Mouse (Mus musculus) forebrain, embryonic 14.5 days (tissue): ENCODE results near the gene Cfap65. TPM values are rescaled to one million over a fixed set of nuclear protein-coding genes. Genes with fewer than 3 reads are reported as not detected.

Source experiments
- ATAC-seq: fragments of 200-750 bp; cut with Nextera tagmentation; 2 replicates; pipeline ENCODE4 v1.8.0; 2017; ENCODE audit warnings: mild to moderate bottlenecking, moderate library complexity
- DNase-seq: peaks from one replicate; pipeline ENCODE4 v3.0.0-alpha.2; 2015; ENCODE audit warnings: low spot score
- H3K27ac ChIP-seq: fragments of 300-500 bp; sonication (generic); 2 replicates; pipeline ENCODE4 v1.5.1; 2014; ENCODE audit warnings: low read depth, mild to moderate bottlenecking, control low read depth, low read length, moderate library complexity
- H3K27me3 ChIP-seq: fragments of 300-500 bp; sonication (generic); replicated peaks from 2 replicates; pipeline ENCODE4 v1.6.1; 2014; ENCODE audit warnings: low read length, control low read depth, mixed read lengths; ENCODE audit not compliant: control insufficient read depth, insufficient read depth
- H3K36me3 ChIP-seq: fragments of 300-500 bp; sonication (generic); 2 replicates; pipeline ENCODE4 v1.6.1; 2014; ENCODE audit warnings: low read length, control low read depth; ENCODE audit not compliant: control insufficient read depth, insufficient read depth
- H3K4me1 ChIP-seq: fragments of 300-500 bp; sonication (generic); 2 replicates; pipeline ENCODE4 v1.6.1; 2014; ENCODE audit warnings: antibody characterized with exemption, low read length, control low read depth; ENCODE audit not compliant: control insufficient read depth, insufficient read depth
- H3K4me2 ChIP-seq: fragments of 300-500 bp; sonication (generic); 2 replicates; pipeline ENCODE4 v1.6.1; 2014; ENCODE audit warnings: mild to moderate bottlenecking, control low read depth, low read length
- H3K4me3 ChIP-seq: fragments of 300-500 bp; sonication (generic); 2 replicates; pipeline ENCODE4 v1.5.1; 2014; ENCODE audit warnings: low read depth, low read length, control low read depth
- H3K9ac ChIP-seq: fragments of 300-500 bp; sonication (generic); 2 replicates; pipeline ENCODE4 v1.6.1; 2014; ENCODE audit warnings: mild to moderate bottlenecking, low read length, control low read depth, moderate library complexity
- H3K9me3 ChIP-seq: fragments of 300-500 bp; sonication (generic); replicated peaks from 2 replicates; pipeline ENCODE4 v1.6.1; 2016; ENCODE audit warnings: low read length, control low read depth, mixed read lengths; ENCODE audit not compliant: control insufficient read depth
- WGBS: fragments of 180-500 bp; shearing (Covaris S2); extraction: QIAGEN DNeasy Blood & Tissue Kit; methylation state at CpG from one replicate; pipeline ENCODE4 v1.1.7; 2014; 5-methylcytosine and 5-hydroxymethylcytosine counted together
- polyA plus RNA-seq: library from polyadenylated mRNA; unstranded; fragments of >200 nt; fragmentation: Nextera tagmentation; extraction: Ambion mirVana; gene quantifications from 2 replicates; pipeline ENCODE4 v1.2.1, GENCODE M21; 2014

Cfap65 gene
- polyA plus RNA-seq, 1 experiment from 2014 or later, result 0.29 TPM

DNA sequence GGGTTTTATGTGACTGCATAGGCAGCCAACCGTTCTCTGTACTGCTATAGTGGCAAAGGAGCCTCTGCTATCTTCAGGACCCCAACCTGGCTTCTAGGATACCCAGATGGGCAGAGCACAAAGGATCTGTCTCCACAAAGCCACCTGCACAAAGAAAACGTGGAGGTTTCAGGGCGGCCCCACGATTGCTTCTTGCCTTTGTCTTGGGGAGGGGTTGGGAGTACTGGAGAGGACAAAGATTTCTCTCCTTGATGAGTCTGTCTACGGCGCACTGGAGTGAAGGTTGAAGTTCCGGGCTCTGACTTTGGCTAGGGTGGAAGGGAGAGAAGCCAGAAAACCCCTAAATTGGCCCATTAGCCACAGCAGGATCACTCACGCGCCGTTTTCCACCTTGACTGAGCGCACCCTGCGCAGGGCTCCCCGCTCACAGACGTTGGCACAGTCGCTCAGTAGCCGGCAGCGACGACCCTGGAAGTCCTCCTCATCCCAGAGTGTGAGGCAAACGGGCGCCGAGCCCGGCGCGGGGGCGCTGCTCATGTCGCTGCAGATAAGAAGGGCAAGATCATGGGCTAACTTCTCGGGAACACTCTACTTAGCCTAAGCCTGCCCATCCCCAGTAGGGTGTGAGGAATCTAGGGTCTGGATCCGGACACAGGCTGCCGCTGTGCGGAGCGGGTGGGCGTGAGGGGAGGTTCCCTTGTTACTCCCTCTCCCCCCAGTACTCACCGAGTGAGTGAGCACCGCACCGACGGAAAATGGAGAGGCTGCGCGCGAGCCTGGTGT, 42.9 kb downstream of the Cfap65 start:
- peak overlapping the region; percentile 38 for H3K4me2 ChIP-seq
- 1% methylated on average over 39 of the region's 39 CpGs for WGBS
- peak overlapping the region; percentile 17; the same call in 1 of the 2 replicates for H3K9ac ChIP-seq
- no peaks in the 10 kb centered on the region for H3K4me1 ChIP-seq
- no peaks in the 10 kb centered on the region for H3K36me3 ChIP-seq
- H3K9me3 ChIP-seq, result no peaks in the 10 kb centered on the region
- peaks cover 77% of the 10 kb centered on the region for H3K27me3 ChIP-seq
- peak overlapping the region; percentile 9 for H3K4me3 ChIP-seq
- DNase-seq (no peak), ATAC-seq (0 out of 2 replicates have a peak, but pooled peaks have one; percentile 54)
- H3K27ac ChIP-seq, result no peak overlapping the region

GRCm38 (mm10) chr1:74891513-74891912, 43.9 kb downstream of the Cfap65 start:
- Histone ChIP-seq H3K4me3 (no peak overlapping the region), H3K4me1 (no peaks in the 10 kb centered on the region), H3K27me3 (peaks cover 78% of the 10 kb centered on the region), H3K9me3 (no peaks in the 10 kb centered on the region), H3K4me2 (no peak overlapping the region), H3K36me3 (no peaks in the 10 kb centered on the region), H3K27ac (no peak overlapping the region), H3K9ac (no peak overlapping the region)
- no peak for ATAC-seq
- DNase-seq, result no peak
- 0% methylated on average over 3 of the region's 8 CpGs for WGBS

GRCm38 (mm10) chr1:74885369-74886042, 49.9 kb downstream of the Cfap65 start, which contains the start of gene Fev:
Fev (minus strand) TSS chr1:74885419.
- Histone ChIP-seq H3K36me3 (no peaks in the 10 kb centered on the region), H3K27ac (no peak within 1 kb of the TSS), H3K9me3 (no peaks in the 10 kb centered on the region), H3K4me2 (peak within 1 kb of the TSS; percentile 24), H3K4me1 (peaks cover 6% of the 10 kb centered on the region; the same call in 1 of the 2 replicates), H3K9ac (no peak within 1 kb of the TSS), H3K27me3 (peaks cover 89% of the 10 kb centered on the region), H3K4me3 (no peak within 1 kb of the TSS; the same call in 1 of the 2 replicates)
- 2% methylated on average over 41 of the region's 43 CpGs for WGBS
- no peak for ATAC-seq
- no peak for DNase-seq

- H3K9ac ChIP-seq, result no peak overlapping the region
- H3K4me2 ChIP-seq, result peak overlapping the region; percentile 24; the same call in 1 of the 2 replicates
- no peak overlapping the region for H3K27ac ChIP-seq
- whole genome bisulfite sequencing, result under 1% methylated on average over 57 of the region's 57 CpGs
- no peak for ATAC-seq
- no peak for DNase-seq
- no peaks in the 10 kb centered on the region for H3K36me3 ChIP-seq
- H3K4me1 ChIP-seq, result peaks cover 6% of the 10 kb centered on the region; the same call in 1 of the 2 replicates
- H3K9me3 ChIP-seq, result no peaks in the 10 kb centered on the region
- H3K27me3 ChIP-seq, result peaks cover 83% of the 10 kb centered on the region
- no peak overlapping the region; the same call in 1 of the 2 replicates for H3K4me3 ChIP-seq
Measured at GRCm38 (mm10) chr1:74884196-74885141, 50.9 kb downstream of the Cfap65 start.

- H3K9ac ChIP-seq, result no peak overlapping the region
- H3K27ac ChIP-seq, result no peak overlapping the region
- no peaks in the 10 kb centered on the region for H3K36me3 ChIP-seq
- ATAC-seq (no peak), DNase-seq (no peak)
- no peak overlapping the region for H3K4me2 ChIP-seq
- peaks cover 88% of the 10 kb centered on the region for H3K27me3 ChIP-seq
- H3K4me1 ChIP-seq, result peaks cover 6% of the 10 kb centered on the region; the same call in 1 of the 2 replicates
- no peaks in the 10 kb centered on the region for H3K9me3 ChIP-seq
- WGBS, result 5% methylated on average over 5 of the region's 5 CpGs
- no peak overlapping the region for H3K4me3 ChIP-seq
Measured at GRCm38 (mm10) chr1:74883441-74883840, 52.0 kb downstream of the Cfap65 start.

DNA sequence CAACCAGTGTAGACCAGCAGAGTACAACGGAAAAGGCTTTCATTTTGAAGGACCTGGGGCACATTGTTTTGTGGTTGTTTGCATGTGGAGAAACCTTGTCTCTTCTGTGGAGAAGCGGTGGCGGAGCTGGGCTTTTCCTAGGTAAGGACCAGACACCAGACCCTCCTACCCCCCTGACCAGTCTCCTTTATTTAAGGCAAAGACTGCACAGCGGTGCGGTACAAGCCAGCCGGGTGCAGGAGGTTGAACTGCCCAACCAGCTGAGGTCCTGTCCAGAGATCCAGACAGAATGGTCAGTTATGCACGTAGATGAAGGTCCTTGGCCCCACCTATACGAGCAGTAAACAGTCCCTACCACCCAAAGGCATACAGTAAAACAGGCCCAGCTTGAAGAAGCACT, 52.6 kb downstream of the Cfap65 start:
- 3% methylated on average over 8 of the region's 8 CpGs for WGBS
- Histone ChIP-seq H3K9me3 (no peaks in the 10 kb centered on the region), H3K4me3 (0 out of 2 replicates have a peak overlapping the region, but pooled peaks have one; percentile 31), H3K27ac (no peak overlapping the region), H3K9ac (no peak overlapping the region), H3K27me3 (peaks cover 85% of the 10 kb centered on the region), H3K36me3 (no peaks in the 10 kb centered on the region), H3K4me1 (peaks cover 6% of the 10 kb centered on the region; the same call in 1 of the 2 replicates), H3K4me2 (peak overlapping the region; percentile 52; the same call in 1 of the 2 replicates)
- ATAC-seq (no peak), DNase-seq (no peak)

DNA sequence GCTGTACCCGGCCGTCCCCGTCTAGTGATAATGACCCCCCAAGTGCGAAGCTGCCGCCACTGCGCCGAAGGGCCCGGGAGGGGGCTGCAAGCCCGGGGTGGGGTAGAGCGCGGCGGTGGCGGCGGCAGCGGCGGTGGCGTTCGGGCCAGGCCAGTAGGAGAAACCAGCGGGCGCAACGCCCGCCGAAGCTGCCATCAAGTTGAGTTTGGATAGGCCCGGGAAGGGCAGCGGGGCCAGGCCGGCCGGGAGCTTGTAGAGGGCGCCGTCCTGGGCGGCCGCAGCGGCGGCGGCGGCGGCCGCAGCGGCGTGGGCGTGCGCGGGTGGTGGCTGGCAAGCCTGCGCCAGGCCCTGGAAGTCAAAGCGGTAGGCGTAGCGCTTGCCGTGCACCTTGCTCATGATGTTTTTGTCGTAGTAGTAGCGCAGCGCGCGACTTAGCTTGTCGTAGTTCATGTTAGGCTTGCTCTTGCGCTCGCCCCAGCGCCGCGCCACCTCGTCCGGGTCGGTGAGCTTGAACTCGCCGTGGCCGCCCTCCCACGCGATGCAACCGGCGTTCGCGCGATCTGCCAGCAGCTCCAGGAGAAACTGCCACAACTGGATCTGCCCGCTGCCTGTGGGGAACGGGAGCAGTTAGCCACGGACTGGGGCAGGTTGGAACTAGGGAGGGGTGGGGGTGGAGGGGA, 53.2 kb downstream of the Cfap65 start:
- H3K4me2 ChIP-seq, result peak overlapping the region; percentile 52
- no peak for DNase-seq
- peak overlapping the region; percentile 31 for H3K4me3 ChIP-seq
- peaks cover 81% of the 10 kb centered on the region for H3K27me3 ChIP-seq
- no peak overlapping the region; the same call in 1 of the 2 replicates for H3K9ac ChIP-seq
- no peaks in the 10 kb centered on the region for H3K36me3 ChIP-seq
- under 1% methylated on average over 63 of the region's 74 CpGs for WGBS
- ATAC-seq, result no peak
- H3K4me1 ChIP-seq, result peaks cover 6% of the 10 kb centered on the region; the same call in 1 of the 2 replicates
- no peaks in the 10 kb centered on the region for H3K9me3 ChIP-seq
- H3K27ac ChIP-seq, result no peak overlapping the region
